Comparison of ENCODE assay signal across 14 mouse cellular contexts in genomic region chr11:103937451-103937850, GRCm38 (mm10).
"Had no signal": no experiment of that assay in that cellular context is flagged by ENCODE, and none has a peak within 500 bp of the region (broad histone marks: within the 10 kb centered on the region; RNA-seq: fewer than 3 reads in every experiment).

No protein-coding gene starts in this region.

- H3K4me1 ChIP-seq: limb, embryonic 10.5 days; liver, embryonic 15.5 days had no signal

- H3K4me2 ChIP-seq: liver, embryonic 11.5 days; liver, embryonic 15.5 days; lung, embryonic 14.5 days; midbrain, embryonic 12.5 days had no signal

- H3K27me3 ChIP-seq: liver, embryonic 15.5 days; megakaryocyte, embryonic 14.5 days; midbrain, embryonic 12.5 days had no signal

- H3K9me3 ChIP-seq: limb, embryonic 10.5 days; liver, embryonic 15.5 days; megakaryocyte, embryonic 14.5 days; midbrain, embryonic 12.5 days had no signal

- DNase-seq: kidney, adult 8-10 months; layer of hippocampus, adult 9-11 months; lung, embryonic 14.5 days; thymus, adult 18-20 months; thymus, postnatal 14 days had no signal

- H3K36me3 ChIP-seq: liver, embryonic 15.5 days; midbrain, embryonic 12.5 days had no signal

- H3K4me3 ChIP-seq: limb, embryonic 10.5 days; liver, embryonic 15.5 days; megakaryocyte, embryonic 14.5 days; midbrain, embryonic 12.5 days had no signal

- H3K9ac ChIP-seq: liver, embryonic 15.5 days; lung, embryonic 14.5 days; midbrain, embryonic 12.5 days had no signal

- ATAC-seq: inflammation-experienced regulatory T-cells, adult 6 months; intestine, postnatal 0 days had no signal

- H3K27ac ChIP-seq: limb, embryonic 10.5 days; liver, embryonic 15.5 days; macrophage; midbrain, embryonic 12.5 days; stomach, postnatal 0 days had no signal
